Mouse (Mus musculus): Measurements from ENCODE around the gene Fam19a3.

Gene Fam19a3

GRCm38 (mm10) chr3:104792360-104793270 lies 11.0 kb upstream of the Fam19a3 start:
- DNase-seq (ENCODE audit: low spot score in 2 of 2) = no peak

GRCm38 (mm10) chr3:104791671-104792070 lies 10.0 kb upstream of the Fam19a3 start:
- DNase-seq (ENCODE audit: low spot score in 2 of 2) = no peak

GRCm38 (mm10) chr3:104791017-104791416 lies 9.4 kb upstream of the Fam19a3 start:
- peak in 1 of 2 experiments; percentile 64 for DNase-seq (ENCODE audit: low spot score in 2 of 2)

GRCm38 (mm10) chr3:104790401-104790937 lies 8.8 kb upstream of the Fam19a3 start:
- peak in 1 of 2 experiments; percentile 62 for DNase-seq (ENCODE audit: low spot score in 2 of 2)

GRCm38 (mm10) chr3:104789822-104790221 lies 8.2 kb upstream of the Fam19a3 start:
- no peak for DNase-seq (ENCODE audit: low spot score in 2 of 2)

GRCm38 (mm10) chr3:104789312-104789605 lies 7.6 kb upstream of the Fam19a3 start:
- DNase-seq (ENCODE audit: low spot score in 2 of 2) = no peak

- DNase-seq (ENCODE audit: low spot score in 2 of 2) = peak; percentile 79 to 84
These were observed 7.1 kb upstream of the Fam19a3 start for GRCm38 (mm10) chr3:104788561-104789311.

- DNase-seq (ENCODE audit: low spot score in 2 of 2) = no peak
These were observed 6.4 kb upstream of the Fam19a3 start, which contains the start of gene Rhoc for GRCm38 (mm10) chr3:104788075-104788474. Gene Rhoc, plus strand, starts transcription at chr3:104788375.

- no peak for DNase-seq (ENCODE audit: low spot score in 2 of 2)
These were observed 3.6 kb upstream of the Fam19a3 start for GRCm38 (mm10) chr3:104785284-104785683.

- no peak for DNase-seq (ENCODE audit: low spot score in 2 of 2)
These were observed 2.4 kb upstream of the Fam19a3 start for GRCm38 (mm10) chr3:104783971-104784500.

GRCm38 (mm10) chr3:104782061-104782681 lies 531 bp upstream of the Fam19a3 start:
- no peak for DNase-seq (ENCODE audit: low spot score in 2 of 2)

- no peak for DNase-seq (ENCODE audit: low spot score in 2 of 2)
These were observed 849 bp downstream of the Fam19a3 start, which contains the start of gene Ppm1j for GRCm38 (mm10) chr3:104780561-104781420. Gene Ppm1j, plus strand, starts transcription at chr3:104781056.

- peak in 1 of 2 experiments; percentile 79 for DNase-seq (ENCODE audit: low spot score in 2 of 2)
These were observed 1.7 kb downstream of the Fam19a3 start for GRCm38 (mm10) chr3:104779949-104780348.

- DNase-seq (ENCODE audit: low spot score in 2 of 2) = peak in 1 of 2 experiments; percentile 69
These were observed 4.3 kb downstream of the Fam19a3 start for GRCm38 (mm10) chr3:104777342-104777741.

GRCm38 (mm10) chr3:104773301-104773700 lies 8.3 kb downstream of the Fam19a3 start:
- DNase-seq (ENCODE audit: low spot score in 2 of 2) = no peak

GRCm38 (mm10) chr3:104771460-104771859 lies 10.2 kb downstream of the Fam19a3 start:
- DNase-seq (ENCODE audit: low spot score in 2 of 2) = no peak

- no peak for DNase-seq (ENCODE audit: low spot score in 2 of 2)
These were observed 10.7 kb downstream of the Fam19a3 start for GRCm38 (mm10) chr3:104770918-104771317.

- no peak for DNase-seq (ENCODE audit: low spot score in 2 of 2)
These were observed 11.6 kb downstream of the Fam19a3 start for GRCm38 (mm10) chr3:104770035-104770434.

GRCm38 (mm10) chr3:104769135-104769534 lies 12.5 kb downstream of the Fam19a3 start:
- DNase-seq (ENCODE audit: low spot score in 2 of 2) = no peak

GRCm38 (mm10) chr3:104767716-104768115 lies 13.9 kb downstream of the Fam19a3 start:
- no peak for DNase-seq (ENCODE audit: low spot score in 2 of 2)

- no peak for DNase-seq (ENCODE audit: low spot score in 2 of 2)
These were observed 14.5 kb downstream of the Fam19a3 start for GRCm38 (mm10) chr3:104767141-104767540.

Measured in right cerebral cortex, postnatal 10 days (tissue).